Mouse (Mus musculus) inflammation-experienced regulatory T-cells, adult 6 months (primary cell): ENCODE results near the gene Cald1. TPM values are rescaled to one million over a fixed set of nuclear protein-coding genes. Genes with fewer than 3 reads are reported as not detected.

Experiments used
- ATAC-seq: one replicate; pipeline ENCODE4 v1.8.0; 2017
- polyA plus RNA-seq, 3 experiments: library from polyadenylated mRNA; unstranded; fragments of 100-300 nt; shearing (Covaris generic); gene quantifications; one replicate each; pipeline ENCODE4 v1.2.1; 2017

Gene Cald1
- polyA plus RNA-seq, 3 experiments from 2014 or later: 0.21 to 0.59 TPM; not detected in 1

DNA sequence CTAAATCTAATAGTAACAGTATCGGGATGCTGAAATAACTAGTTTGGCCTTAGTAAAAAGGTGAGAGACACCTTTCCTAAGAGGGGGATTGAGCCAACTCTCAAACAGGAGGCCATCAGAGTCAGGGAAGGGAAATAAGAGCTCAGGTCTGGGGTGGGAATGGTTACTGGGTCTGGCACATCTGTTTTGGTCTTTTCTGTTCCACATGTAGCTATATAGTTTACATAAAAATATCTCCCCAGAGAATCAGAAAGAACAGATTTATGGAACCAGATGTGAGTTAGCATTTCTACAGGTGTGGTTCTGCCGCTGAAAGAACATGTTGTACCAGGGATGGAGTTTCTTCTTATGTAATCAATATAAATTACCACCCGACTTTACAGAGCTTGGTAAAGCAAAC is 17.1 kb downstream of the Cald1 start:
- no peak for ATAC-seq

- no peak for ATAC-seq
Measured at GRCm38 (mm10) chr6:34619494-34619893, 21.2 kb downstream of the Cald1 start.

DNA sequence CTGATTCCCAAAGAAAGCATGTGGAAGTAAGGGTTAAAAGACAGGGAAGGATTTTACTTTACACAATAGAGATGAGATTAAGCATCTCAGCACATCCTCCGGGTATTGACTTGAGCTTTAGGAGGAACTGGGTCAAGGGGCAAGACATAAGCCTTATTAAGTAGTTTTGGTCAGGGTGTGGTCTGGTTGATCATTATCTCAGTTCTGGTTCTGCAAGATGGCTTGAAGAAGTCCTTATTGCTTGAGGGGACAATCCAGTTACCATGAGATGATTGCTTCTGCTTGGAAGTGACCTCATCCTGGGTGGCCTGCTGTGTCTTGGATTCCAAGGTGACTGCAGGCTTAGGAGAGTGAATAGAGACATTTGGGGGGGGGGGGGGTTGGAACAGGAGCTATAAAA is 21.9 kb downstream of the Cald1 start:
- no peak for ATAC-seq

DNA sequence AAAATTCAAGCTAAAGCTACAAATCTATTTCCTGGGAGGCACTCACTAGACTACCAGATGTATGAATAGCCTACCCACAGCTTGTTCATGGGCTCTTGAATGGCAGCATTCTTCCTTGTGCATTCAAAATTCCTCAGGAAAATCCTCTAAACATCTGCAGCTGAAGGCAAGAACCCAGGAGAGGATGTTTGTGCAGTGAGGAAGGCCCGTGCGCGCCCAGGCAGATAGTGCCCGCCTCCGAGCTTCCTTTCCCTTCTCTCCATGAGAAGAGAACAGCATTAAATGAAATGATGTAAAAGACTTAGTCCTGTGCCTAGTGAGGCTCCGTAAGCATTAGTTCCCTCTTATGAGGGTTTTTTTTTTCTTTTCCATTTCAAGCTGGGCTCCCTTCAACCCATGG is 24.6 kb downstream of the Cald1 start:
- no peak for ATAC-seq

DNA sequence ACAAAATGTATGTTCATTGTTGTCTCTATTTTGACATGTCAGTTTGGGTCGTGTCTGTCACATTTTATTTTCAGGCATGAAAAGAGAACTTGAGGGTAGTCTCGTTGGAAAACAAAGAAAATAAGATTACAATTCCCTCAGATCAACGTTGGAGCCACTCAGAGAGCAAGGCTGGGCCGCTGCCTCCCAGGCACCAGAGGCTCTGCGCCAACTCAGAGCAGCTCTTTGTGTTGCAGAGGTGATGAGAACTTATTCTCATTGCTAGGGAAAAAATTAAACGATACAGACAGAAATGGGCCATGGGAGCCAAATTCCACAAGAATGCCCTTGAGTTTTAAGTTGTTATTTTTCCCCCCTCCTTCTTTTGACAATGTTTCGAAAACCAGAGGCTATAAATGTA is 25.0 kb downstream of the Cald1 start:
- ATAC-seq: no peak

DNA sequence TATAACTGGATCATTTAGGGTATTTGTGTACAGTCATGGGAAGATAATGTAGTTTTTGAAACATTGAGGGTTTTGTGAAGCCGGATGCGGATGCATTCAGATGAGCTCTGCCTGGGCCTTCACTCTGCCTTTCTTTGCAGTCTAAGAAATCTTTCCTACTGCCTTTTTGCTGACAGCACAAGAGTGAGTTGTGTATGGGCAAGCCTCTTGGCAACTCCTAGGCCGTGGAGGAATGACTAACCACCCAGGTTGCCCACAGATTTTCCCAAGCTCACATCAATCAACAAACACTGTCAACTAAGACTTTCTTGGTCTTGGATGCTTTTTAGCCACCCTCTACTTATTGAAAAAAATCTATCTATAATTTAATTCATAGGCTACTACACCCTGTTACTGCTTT is 26.2 kb downstream of the Cald1 start:
- no peak for ATAC-seq

GRCm38 (mm10) chr6:34626586-34627245 is 28.4 kb downstream of the Cald1 start:
- no peak for ATAC-seq

- ATAC-seq: no peak
Measured at GRCm38 (mm10) chr6:34628131-34628530, 29.8 kb downstream of the Cald1 start.

- no peak for ATAC-seq
Measured at GRCm38 (mm10) chr6:34633776-34634175, 35.5 kb downstream of the Cald1 start.

DNA sequence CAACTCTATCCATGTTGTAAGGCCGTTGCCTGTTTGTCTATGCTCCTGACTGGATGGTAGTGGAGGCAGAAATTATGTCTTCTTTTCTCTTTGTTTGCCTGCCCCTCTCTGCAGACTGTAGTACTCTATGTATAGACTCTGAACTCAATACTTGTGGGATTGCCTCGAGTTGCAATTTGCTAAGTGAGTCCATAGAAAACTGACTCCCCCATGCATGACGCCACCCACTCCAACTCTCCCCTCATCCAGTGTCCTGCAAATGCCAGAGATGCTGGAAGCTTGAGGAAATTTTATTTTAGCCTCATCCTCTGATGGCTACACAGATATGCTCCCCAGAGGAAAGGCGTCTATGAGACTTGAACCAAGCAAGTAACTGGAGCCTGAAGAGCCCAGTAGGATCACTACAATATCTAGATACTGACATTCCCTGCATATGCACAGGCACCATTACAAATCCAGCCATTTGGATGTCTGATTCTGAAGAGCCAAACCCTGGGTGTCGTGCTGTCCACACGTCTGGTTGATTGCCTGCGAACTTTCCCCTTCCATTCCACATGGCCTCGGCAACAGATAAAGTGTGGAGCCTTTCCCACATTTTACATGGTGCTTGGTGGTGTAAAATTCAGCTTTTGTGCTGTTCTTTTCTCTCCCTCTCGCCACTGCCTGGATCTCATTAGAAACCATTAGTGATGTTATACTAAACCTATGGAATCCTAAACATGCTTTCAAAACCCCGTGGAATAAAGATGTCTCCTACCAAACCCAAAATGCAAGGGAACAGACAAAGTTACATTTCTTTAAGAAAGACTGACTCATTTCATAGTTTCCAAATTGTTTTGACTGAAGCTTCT is 39.5 kb downstream of the Cald1 start:
- no peak for ATAC-seq

DNA sequence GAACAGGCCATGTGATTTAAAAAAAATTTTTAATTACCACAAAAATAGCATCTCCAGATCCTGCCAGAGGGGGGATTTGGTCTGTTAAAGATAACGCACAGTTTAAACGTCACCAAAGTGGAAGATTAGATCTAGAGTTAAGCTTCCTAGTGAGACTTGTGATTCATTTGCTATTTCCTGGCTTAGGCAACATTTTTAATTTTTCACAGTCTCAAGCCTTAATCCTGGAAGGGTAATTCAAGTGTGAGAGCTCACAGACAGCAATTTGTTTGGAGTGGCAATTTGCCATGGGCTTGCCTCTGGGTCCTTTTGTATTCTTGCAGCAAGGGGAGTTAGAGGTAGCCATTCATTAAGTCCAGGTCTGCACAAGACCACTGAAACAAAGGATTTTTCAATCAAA is 40.4 kb downstream of the Cald1 start:
- no peak for ATAC-seq

- ATAC-seq: no peak
Measured at GRCm38 (mm10) chr6:34640226-34640625, 41.9 kb downstream of the Cald1 start.

DNA sequence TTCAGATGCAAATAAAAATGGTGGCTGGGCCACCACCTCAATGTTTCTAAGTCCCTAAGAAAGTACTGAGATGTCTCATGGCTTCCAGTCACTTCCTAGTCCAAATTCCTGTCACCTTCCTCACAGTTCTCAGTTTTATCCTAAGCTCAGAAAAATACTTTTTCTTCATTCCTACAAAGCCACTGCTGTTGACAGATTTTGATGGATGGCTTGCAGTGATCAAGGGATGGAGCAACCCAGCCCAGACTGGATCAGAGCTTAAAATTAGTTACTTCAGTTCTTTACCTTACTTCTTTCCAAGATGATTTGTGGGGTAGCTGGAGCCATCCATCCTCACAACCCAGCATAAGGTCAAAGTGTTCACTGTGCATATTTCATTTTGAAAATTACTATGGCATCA is 42.8 kb downstream of the Cald1 start:
- no peak for ATAC-seq

DNA sequence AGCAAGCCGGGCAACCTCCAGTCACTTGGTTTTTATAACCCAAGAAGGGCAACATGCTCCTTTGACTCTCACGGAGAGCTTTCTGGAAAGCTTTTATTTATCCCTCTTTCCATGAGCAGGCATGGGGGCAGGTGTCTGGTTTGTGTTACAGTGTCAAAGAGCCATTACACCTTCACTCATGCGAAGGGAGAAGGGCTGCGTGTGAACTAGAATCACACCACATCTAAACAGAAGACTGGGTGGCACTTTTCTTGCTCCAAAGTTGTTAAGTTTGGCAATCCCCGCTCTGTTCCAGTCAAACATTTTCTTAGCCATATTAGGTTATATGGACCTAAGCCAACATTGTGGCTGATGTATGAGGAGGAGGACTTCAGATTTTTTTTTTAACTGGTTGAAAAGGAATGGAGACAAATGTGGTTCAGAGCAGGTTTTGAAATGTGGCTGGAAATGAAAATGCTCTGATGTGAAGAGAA is 43.8 kb downstream of the Cald1 start:
- ATAC-seq: no peak

DNA sequence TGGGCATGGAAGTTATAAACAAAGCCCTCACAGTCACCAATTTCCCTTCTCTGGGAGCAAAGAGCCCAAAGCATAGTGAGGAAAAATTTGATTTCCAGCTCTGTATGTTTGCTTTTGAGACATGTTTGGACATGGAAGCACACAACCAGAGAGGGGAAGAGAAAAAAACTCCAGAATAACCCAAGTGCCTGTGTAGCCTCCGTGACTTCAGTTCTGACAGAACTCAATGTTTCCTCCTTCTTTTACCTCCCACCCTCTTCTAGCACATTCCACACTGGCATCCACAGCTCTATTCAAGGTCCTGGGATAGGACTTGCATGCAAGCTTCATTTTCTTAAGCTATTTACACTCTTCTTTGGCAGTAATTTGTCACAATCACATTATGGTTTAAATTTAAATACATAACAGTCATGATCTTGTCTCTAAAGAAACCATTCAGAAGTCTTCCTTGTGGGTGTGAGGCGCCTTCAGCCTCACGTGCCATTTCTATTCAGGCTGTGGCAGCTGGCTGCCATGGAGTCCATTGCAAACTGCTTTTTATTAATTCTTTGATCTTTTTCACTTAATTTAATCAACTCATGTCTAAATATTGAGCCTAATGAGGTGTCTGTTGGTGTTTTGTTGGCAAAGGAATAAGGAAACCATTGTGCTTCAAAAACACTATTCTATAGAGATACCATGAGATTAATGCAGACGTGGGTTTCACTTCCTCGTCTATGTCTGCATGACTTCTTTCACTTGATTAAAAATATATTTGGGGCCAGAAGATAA is 49.9 kb downstream of the Cald1 start:
- ATAC-seq: no peak

GRCm38 (mm10) chr6:34651298-34651697 is 53.0 kb downstream of the Cald1 start:
- ATAC-seq: no peak

DNA sequence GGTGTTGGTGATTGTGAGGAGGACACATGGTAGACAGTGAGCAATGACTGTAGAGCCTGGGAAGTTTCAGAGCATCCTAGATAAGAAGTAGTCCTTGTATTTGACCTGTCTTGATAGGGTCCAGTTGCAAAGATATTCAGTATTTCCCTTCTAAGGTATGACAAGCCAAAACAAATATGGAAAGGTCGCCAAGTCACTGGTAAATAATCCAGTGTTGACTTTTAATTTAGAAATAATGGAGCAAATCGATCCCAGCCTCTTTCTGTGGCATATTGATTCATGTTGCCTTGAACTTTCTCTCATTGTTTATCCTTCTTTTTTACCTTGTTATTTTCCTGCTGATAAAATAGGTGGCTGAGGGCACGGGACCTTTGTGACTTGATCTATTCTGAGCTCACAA is 57.4 kb downstream of the Cald1 start:
- no peak for ATAC-seq

- ATAC-seq: no peak
Measured at GRCm38 (mm10) chr6:34658791-34659190, 60.5 kb downstream of the Cald1 start.

- no peak for ATAC-seq
Measured at GRCm38 (mm10) chr6:34660724-34661123, 62.4 kb downstream of the Cald1 start.

DNA sequence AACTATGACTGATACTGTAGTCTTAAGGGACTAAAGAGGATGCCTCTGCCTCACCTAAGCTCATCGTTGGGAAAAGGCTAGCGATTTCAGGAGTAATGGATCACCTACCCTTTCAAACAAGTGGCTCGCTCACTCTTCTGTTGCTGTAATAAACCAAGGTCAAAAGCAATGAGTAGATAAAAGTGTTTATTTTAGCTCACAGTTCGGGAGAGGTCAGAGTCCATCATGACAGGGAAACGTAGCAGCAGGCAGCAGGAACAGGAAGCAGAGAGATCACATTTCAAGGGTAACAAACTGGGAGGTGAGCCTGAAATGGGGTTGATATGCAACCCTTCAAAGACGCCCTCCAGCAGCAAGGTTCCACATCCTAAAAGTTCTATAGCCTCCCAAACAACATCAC is 64.3 kb downstream of the Cald1 start:
- ATAC-seq: no peak

- no peak for ATAC-seq
Measured at GRCm38 (mm10) chr6:34664291-34664690, 66.0 kb downstream of the Cald1 start.

DNA sequence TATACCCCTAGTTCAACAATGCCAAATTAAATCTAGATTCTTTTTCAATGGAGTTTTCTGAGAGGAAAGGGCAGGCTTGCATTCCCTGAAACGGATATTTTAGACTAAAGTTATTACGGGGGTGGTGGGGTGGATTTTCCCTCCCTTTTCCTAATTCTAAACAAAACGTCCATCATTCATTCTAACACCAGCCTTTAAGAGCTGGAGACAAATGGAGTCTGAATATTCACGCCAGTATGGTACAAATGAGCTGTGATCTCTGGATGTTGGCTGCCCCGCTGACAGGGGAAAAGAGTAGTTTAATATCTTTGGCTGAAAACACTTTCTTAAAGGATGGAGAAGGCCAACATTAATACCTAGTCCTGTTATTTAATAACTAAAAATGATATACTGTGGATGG is 66.4 kb downstream of the Cald1 start:
- no peak for ATAC-seq

DNA sequence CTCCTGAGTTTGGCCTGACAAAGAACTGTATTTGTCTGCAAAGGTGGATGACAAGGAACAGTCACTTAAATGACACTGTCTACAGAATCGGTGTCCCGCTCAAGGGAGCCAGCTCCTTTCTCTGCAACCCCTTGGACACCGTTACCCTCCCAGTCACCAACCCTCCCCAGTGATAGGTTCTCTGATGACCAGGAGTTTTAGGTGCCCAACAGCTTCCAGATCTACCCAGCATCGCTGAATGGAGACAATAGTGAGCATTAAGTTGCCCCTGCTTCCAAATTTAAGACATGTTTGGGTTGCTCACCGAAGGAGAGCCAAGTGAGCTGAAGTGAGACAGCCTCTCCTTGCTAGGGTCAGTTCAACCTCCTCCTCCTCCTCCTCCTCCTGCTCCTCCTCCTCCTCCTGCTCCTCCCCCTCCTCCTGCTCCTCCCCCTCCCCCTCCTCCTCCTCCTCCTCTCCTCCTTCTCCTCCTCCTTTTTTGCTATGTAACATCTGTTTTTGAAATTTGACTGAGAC is 70.5 kb downstream of the Cald1 start:
- no peak for ATAC-seq
